Mouse (Mus musculus): ENCODE results near the gene Sgtb. TPM values are rescaled to one million over a fixed set of nuclear protein-coding genes. Genes with fewer than 3 reads are reported as not detected.

The Sgtb gene
- total and polyA plus RNA-seq, 3 experiments, result 0.39 to 0.99 (median 0.57) TPM

- TF ChIP-seq CTCF (IDR thresholded peaks at IDR 0.05), result no peak
- TF ChIP-seq POLR2A (IDR thresholded peaks at IDR 0.05; ENCODE audit: insufficient read depth, low read depth, low read length), result no peak
- TF ChIP-seq EP300 (IDR thresholded peaks at IDR 0.05; ENCODE audit: insufficient read depth, low read depth, low read length), result no peak
- Histone ChIP-seq H3K9ac (ENCODE audit: low read depth, low read length) (no peak overlapping the region), H3K27me3 (ENCODE audit: control insufficient read depth, insufficient read depth, low read length) (no peaks in the 10 kb centered on the region), H3K36me3 (ENCODE audit: control insufficient read depth, insufficient read depth, low read length) (no peaks in the 10 kb centered on the region), H3K79me2 (replicated peaks; ENCODE audit: control insufficient read depth, insufficient read depth, low read length) (no peaks in the 10 kb centered on the region; the same call in 1 of the 2 replicates), H3K4me1 (ENCODE audit: control insufficient read depth, insufficient read depth, low read length) (no peaks in the 10 kb centered on the region), H3K4me3 (no peak overlapping the region), H3K27ac (no peak overlapping the region)
- DNase-seq, result no peak
- intact Hi-C loops (cut with DNase I), result no loop called here
- WGBS, result 91% methylated on average over 3 of the region's 3 CpGs
Measured at GRCm38 (mm10) chr13:104145646-104146045, 36.1 kb downstream of the Sgtb start.

DNA sequence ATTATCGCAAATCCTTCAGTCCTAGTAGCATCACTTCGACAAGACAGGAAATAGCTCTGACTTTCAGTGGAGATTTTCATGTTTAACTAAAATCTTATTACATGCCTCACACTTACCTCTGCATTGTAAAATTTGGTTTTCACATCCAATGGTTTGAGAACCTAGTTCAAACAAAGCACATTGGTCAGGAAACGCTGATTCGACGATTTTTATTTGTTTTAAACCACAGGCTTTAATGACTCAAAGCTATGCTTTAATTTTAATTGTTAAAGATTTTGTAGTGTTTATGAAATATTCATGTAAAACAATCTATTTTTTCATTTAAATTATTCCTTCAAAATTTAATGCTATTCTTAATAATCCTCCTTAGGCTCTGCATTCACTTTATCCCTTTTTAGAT lies 44.6 kb downstream of the Sgtb start:
- Histone ChIP-seq H3K4me3 (no peak overlapping the region), H3K27ac (no peak overlapping the region), H3K36me3 (ENCODE audit: control insufficient read depth, insufficient read depth, low read length) (no peaks in the 10 kb centered on the region; the same call in 1 of the 2 replicates), H3K27me3 (ENCODE audit: control insufficient read depth, insufficient read depth, low read length) (no peaks in the 10 kb centered on the region), H3K4me1 (ENCODE audit: control insufficient read depth, insufficient read depth, low read length) (no peaks in the 10 kb centered on the region), H3K9ac (ENCODE audit: low read depth, low read length) (no peak overlapping the region), H3K79me2 (replicated peaks; ENCODE audit: control insufficient read depth, insufficient read depth, low read length) (no peaks in the 10 kb centered on the region)
- no peak for DNase-seq
- WGBS, result 94% methylated on average over 5 of the region's 5 CpGs
- intact Hi-C loops (cut with DNase I), result no loop called here
- TF ChIP-seq CTCF (IDR thresholded peaks at IDR 0.05) (no peak), POLR2A (IDR thresholded peaks at IDR 0.05; ENCODE audit: insufficient read depth, low read depth, low read length) (no peak), EP300 (IDR thresholded peaks at IDR 0.05; ENCODE audit: insufficient read depth, low read depth, low read length) (no peak)

GRCm38 (mm10) chr13:104155106-104155505 lies 45.6 kb downstream of the Sgtb start:
- DNase-seq, result no peak
- 92% methylated on average over 7 of the region's 7 CpGs for WGBS
- no peaks in the 10 kb centered on the region for H3K4me1 ChIP-seq (ENCODE audit: control insufficient read depth, insufficient read depth, low read length)
- H3K27ac ChIP-seq, result no peak overlapping the region
- no peaks in the 10 kb centered on the region for H3K27me3 ChIP-seq (ENCODE audit: control insufficient read depth, insufficient read depth, low read length)
- no peaks in the 10 kb centered on the region for H3K79me2 ChIP-seq (replicated peaks; ENCODE audit: control insufficient read depth, insufficient read depth, low read length)
- no peak overlapping the region for H3K4me3 ChIP-seq
- TF ChIP-seq CTCF (IDR thresholded peaks at IDR 0.05) (no peak), POLR2A (IDR thresholded peaks at IDR 0.05; ENCODE audit: insufficient read depth, low read depth, low read length) (no peak), EP300 (IDR thresholded peaks at IDR 0.05; ENCODE audit: insufficient read depth, low read depth, low read length) (no peak)
- intact Hi-C loops (cut with DNase I), result no loop called here
- H3K9ac ChIP-seq (ENCODE audit: low read depth, low read length), result no peak overlapping the region
- no peaks in the 10 kb centered on the region; the same call in 1 of the 2 replicates for H3K36me3 ChIP-seq (ENCODE audit: control insufficient read depth, insufficient read depth, low read length)

DNA sequence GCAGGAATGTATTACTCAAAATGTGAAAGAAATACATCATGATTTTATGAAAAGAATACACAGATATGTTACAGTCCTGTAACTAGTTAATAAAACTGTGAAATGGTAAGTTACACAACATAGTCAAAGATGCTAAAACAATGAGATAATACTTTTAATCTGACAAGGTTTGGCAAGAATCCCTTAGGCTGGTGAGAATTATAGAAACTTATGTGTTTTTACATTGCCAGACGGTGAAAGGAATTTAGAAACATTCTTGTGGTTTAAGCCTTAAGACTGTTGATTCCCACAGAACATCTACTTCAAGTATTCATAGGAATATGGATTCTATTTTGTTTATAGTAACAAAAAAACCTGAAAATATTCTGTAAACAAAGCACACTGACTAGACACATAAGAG lies 46.1 kb downstream of the Sgtb start:
- TF ChIP-seq EP300 (IDR thresholded peaks at IDR 0.05; ENCODE audit: insufficient read depth, low read depth, low read length) (no peak), CTCF (IDR thresholded peaks at IDR 0.05) (no peak), POLR2A (IDR thresholded peaks at IDR 0.05; ENCODE audit: insufficient read depth, low read depth, low read length) (no peak)
- H3K27ac ChIP-seq, result no peak overlapping the region
- H3K4me3 ChIP-seq, result no peak overlapping the region
- no peak for DNase-seq
- H3K79me2 ChIP-seq (replicated peaks; ENCODE audit: control insufficient read depth, insufficient read depth, low read length), result no peaks in the 10 kb centered on the region
- intact Hi-C loops (cut with DNase I), result no loop called here
- H3K9ac ChIP-seq (ENCODE audit: low read depth, low read length), result no peak overlapping the region
- H3K4me1 ChIP-seq (ENCODE audit: control insufficient read depth, insufficient read depth, low read length), result no peaks in the 10 kb centered on the region
- H3K36me3 ChIP-seq (ENCODE audit: control insufficient read depth, insufficient read depth, low read length), result no peaks in the 10 kb centered on the region; the same call in 1 of the 2 replicates
- H3K27me3 ChIP-seq (ENCODE audit: control insufficient read depth, insufficient read depth, low read length), result no peaks in the 10 kb centered on the region
- 75% methylated on average over 1 of the region's 1 CpGs for WGBS

GRCm38 (mm10) chr13:104171711-104172110 lies 62.2 kb downstream of the Sgtb start:
- no peak overlapping the region for H3K27ac ChIP-seq
- H3K4me3 ChIP-seq, result no peak overlapping the region
- no peak overlapping the region for H3K9ac ChIP-seq (ENCODE audit: low read depth, low read length)
- TF ChIP-seq CTCF (IDR thresholded peaks at IDR 0.05) (no peak), EP300 (IDR thresholded peaks at IDR 0.05; ENCODE audit: insufficient read depth, low read depth, low read length) (no peak), POLR2A (IDR thresholded peaks at IDR 0.05; ENCODE audit: insufficient read depth, low read depth, low read length) (no peak)
- no peaks in the 10 kb centered on the region; the same call in none of the 2 replicates for H3K4me1 ChIP-seq (ENCODE audit: control insufficient read depth, insufficient read depth, low read length)
- no peak for DNase-seq
- peaks cover 4% of the 10 kb centered on the region; the same call in 1 of the 2 replicates for H3K36me3 ChIP-seq (ENCODE audit: control insufficient read depth, insufficient read depth, low read length)
- intact Hi-C loops (cut with DNase I), result no loop called here
- H3K79me2 ChIP-seq (replicated peaks; ENCODE audit: control insufficient read depth, insufficient read depth, low read length), result peaks cover 1% of the 10 kb centered on the region
- WGBS, result 87% methylated on average over 5 of the region's 5 CpGs
- no peaks in the 10 kb centered on the region for H3K27me3 ChIP-seq (ENCODE audit: control insufficient read depth, insufficient read depth, low read length)

GRCm38 (mm10) chr13:104172498-104172897 lies 63.0 kb downstream of the Sgtb start:
- no peaks in the 10 kb centered on the region for H3K27me3 ChIP-seq (ENCODE audit: control insufficient read depth, insufficient read depth, low read length)
- intact Hi-C loops (cut with DNase I), result no loop called here
- peaks cover 4% of the 10 kb centered on the region for H3K4me1 ChIP-seq (ENCODE audit: control insufficient read depth, insufficient read depth, low read length)
- DNase-seq, result no peak
- H3K9ac ChIP-seq (ENCODE audit: low read depth, low read length), result no peak overlapping the region
- no peak for TF ChIP-seq CTCF (IDR thresholded peaks at IDR 0.05)
- TF ChIP-seq POLR2A (IDR thresholded peaks at IDR 0.05; ENCODE audit: insufficient read depth, low read depth, low read length), result no peak
- no peak for TF ChIP-seq EP300 (IDR thresholded peaks at IDR 0.05; ENCODE audit: insufficient read depth, low read depth, low read length)
- no peak overlapping the region for H3K27ac ChIP-seq
- H3K36me3 ChIP-seq (ENCODE audit: control insufficient read depth, insufficient read depth, low read length), result peaks cover 8% of the 10 kb centered on the region
- peaks cover 1% of the 10 kb centered on the region for H3K79me2 ChIP-seq (replicated peaks; ENCODE audit: control insufficient read depth, insufficient read depth, low read length)
- no peak overlapping the region for H3K4me3 ChIP-seq

Measured in heart, adult 2 months (tissue).